Mouse (Mus musculus): ENCODE data around the gene Psenen. TPM values are rescaled to one million over a fixed set of nuclear protein-coding genes. Genes with fewer than 3 reads are reported as not detected.

Gene Psenen
- polyA plus RNA-seq, 1 experiment from 2014 or later = 104 TPM

- H3K27me3 ChIP-seq = no peaks in the 10 kb centered on the region
- ChIA-PET POLR2A (interaction anchor here (1.1 to 2.2 kb wide), 2 partner anchors 10 to 13 kb away, joined by 3 to 12 read pairs; no protein-coding TSS in a partner anchor), CTCF (interaction anchor here (0.9 to 1.4 kb wide), 2 partner anchors 9 to 97 kb away, joined by 3 to 6 read pairs; no protein-coding TSS in a partner anchor)
- no peak for TF ChIP-seq CTCF (IDR thresholded peaks at IDR 0.05)
- ATAC-seq = no peak
- in situ Hi-C loops (cut with MboI; ENCODE audit: low pct_unique_long_range_greater_than_20kb) = no loop called here
- no peak for DNase-seq (ENCODE audit: low read depth, low spot score)
Measured at GRCm38 (mm10) chr7:30572389-30572788, 9.0 kb upstream of the Psenen start.

DNA sequence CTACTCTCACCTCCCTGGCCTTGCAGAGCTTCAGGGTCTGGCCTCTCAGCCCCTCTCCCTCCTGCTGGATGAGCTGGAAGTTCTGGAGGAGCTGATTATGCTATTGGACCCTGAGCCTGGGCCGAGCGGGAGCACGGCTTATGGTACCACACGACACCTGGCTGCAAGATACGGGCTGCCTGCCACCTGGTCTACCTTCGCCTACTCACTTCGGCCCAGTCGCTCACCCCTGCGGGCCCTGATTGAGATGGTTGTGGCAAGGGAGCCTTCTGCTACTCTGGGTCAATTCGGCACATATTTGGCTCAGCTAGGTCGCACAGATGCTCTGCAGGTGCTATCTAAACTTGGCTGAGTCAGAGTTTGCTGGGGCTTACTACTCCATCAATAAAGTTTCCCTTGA lies 4.1 kb upstream of the Psenen start:
- no peak for ATAC-seq
- POLR2A ChIA-PET = interaction anchor here (1.3 to 1.7 kb wide), 2 partner anchors 9 to 13 kb away, joined by 3 to 4 read pairs; no protein-coding TSS in a partner anchor
- TF ChIP-seq CTCF (IDR thresholded peaks at IDR 0.05) = no peak
- CTCF ChIA-PET = no interaction called here
- in situ Hi-C loops (cut with MboI; ENCODE audit: low pct_unique_long_range_greater_than_20kb) = no loop called here
- no peaks in the 10 kb centered on the region for H3K27me3 ChIP-seq
- no peak for DNase-seq (ENCODE audit: low read depth, low spot score)

DNA sequence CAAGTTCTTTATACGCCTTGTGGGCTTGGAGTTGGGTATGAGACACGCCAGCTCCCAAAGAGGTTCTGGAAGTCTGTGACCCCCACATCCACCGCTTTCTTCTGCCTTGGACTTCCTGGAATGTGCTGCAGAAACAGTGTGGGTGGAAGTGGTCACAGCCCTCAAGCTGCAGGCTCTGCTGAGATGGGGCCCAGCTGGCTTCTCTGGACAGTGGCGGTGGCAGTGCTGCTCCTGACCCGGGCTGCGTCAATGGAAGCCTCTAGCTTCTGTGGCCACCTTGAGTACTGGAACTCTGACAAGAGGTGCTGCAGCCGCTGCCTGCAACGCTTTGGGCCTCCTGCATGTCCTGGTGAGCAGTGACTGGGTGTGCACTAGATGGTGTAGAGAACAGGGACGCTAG lies 2.6 kb upstream of the Psenen start:
- in situ Hi-C loops (cut with MboI; ENCODE audit: low pct_unique_long_range_greater_than_20kb) = no loop called here
- no peaks in the 10 kb centered on the region for H3K27me3 ChIP-seq
- no peak for ATAC-seq
- no peak for TF ChIP-seq CTCF (IDR thresholded peaks at IDR 0.05)
- POLR2A ChIA-PET = interaction anchor here (1.0 kb wide), 1 partner anchor 9 kb away, joined by 3 read pairs; no protein-coding TSS in a partner anchor
- CTCF ChIA-PET = no interaction called here
- DNase-seq (ENCODE audit: low read depth, low spot score) = no peak

GRCm38 (mm10) chr7:30564970-30565571 lies 1.6 kb upstream of the Psenen start, which contains the start of gene Igflr1:
TSS of gene Igflr1 (plus strand) at chr7:30565427.
- ATAC-seq (no peak), DNase-seq (ENCODE audit: low read depth, low spot score) (no peak)
- no peaks in the 10 kb centered on the region for H3K27me3 ChIP-seq
- in situ Hi-C loops (cut with MboI; ENCODE audit: low pct_unique_long_range_greater_than_20kb) = no loop called here
- ChIA-PET POLR2A (no interaction called here), CTCF (interaction anchor here (1.1 kb wide), 1 partner anchor 9 kb away, joined by 5 read pairs; no protein-coding TSS in a partner anchor)
- TF ChIP-seq CTCF (IDR thresholded peaks at IDR 0.05) = no peak

DNA sequence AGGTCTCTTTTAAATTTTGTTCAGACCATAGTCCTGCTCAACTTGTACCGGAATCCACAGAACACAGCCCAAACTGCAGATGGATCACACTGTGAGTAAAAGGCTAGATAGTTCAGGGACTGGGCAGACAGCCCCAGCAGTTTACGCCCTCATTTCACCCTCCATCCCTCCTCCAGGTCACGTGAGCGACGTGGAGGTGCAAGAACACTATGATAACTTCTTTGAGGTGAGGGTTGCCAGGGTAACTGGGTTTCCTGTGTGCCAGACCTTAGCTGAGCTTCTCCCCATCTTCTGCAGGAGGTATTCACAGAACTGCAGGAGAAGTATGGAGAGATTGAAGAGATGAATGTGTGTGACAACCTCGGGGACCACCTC lies 466 bp upstream of the Psenen start:
- no peaks in the 10 kb centered on the region for H3K27me3 ChIP-seq
- TF ChIP-seq CTCF (IDR thresholded peaks at IDR 0.05) = no peak
- CTCF ChIA-PET = interaction anchor here (1.1 to 1.5 kb wide), 2 partner anchors 10 to 25 kb away, joined by 5 read pairs; no protein-coding TSS in a partner anchor

GRCm38 (mm10) chr7:30562526-30563116 lies 806 bp downstream of the Psenen start:
- ChIA-PET POLR2A (interaction anchor here (1.1 kb wide), 1 partner anchor 10 kb away, joined by 3 read pairs; no protein-coding TSS in a partner anchor), CTCF (no interaction called here)
- H3K27me3 ChIP-seq = no peaks in the 10 kb centered on the region
- DNase-seq (ENCODE audit: low read depth, low spot score) (no peak), ATAC-seq (no peak)
- in situ Hi-C loops (cut with MboI; ENCODE audit: low pct_unique_long_range_greater_than_20kb) = no loop called here
- TF ChIP-seq CTCF (IDR thresholded peaks at IDR 0.05) = no peak

More for the DNA sequence above, 466 bp upstream of the Psenen start:
- POLR2A ChIA-PET = no interaction called here
- DNase-seq (ENCODE audit: low read depth, low spot score) (no peak), ATAC-seq (no peak)
- in situ Hi-C loops (cut with MboI; ENCODE audit: low pct_unique_long_range_greater_than_20kb) = no loop called here

DNA sequence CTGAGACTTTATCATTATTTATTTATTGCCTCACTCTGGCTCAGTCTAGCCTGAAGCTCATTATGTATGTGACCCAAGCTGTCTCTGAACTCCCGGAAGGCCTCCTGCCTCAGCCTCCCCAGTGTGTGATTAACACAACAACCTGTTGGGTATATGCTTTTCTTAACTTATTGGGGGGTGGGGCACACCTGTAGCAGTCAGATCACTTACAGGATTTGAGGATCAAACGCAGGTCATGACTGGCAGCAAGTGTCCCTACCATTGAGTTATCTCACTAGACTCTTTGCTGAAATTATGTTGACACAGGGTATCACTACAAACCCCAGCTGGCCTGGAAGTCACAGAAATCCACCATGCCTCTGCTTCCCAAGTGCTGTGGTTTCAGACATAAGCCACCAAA lies 3.1 kb downstream of the Psenen start:
- no peak for ATAC-seq
- no peaks in the 10 kb centered on the region for H3K27me3 ChIP-seq
- no peak for DNase-seq (ENCODE audit: low read depth, low spot score)
- TF ChIP-seq CTCF (IDR thresholded peaks at IDR 0.05) = no peak
- ChIA-PET CTCF (no interaction called here), POLR2A (interaction anchor here (0.5 kb wide), 1 partner anchor 203 kb away, joined by 3 read pairs; no protein-coding TSS in a partner anchor)
- in situ Hi-C loops (cut with MboI; ENCODE audit: low pct_unique_long_range_greater_than_20kb) = no loop called here

- in situ Hi-C loops (cut with MboI; ENCODE audit: low pct_unique_long_range_greater_than_20kb) = loop anchor here (10.0 kb wide), 1 partner anchor 1735 kb away; the partner anchor contains the start of gene Ech1
- ChIA-PET CTCF (no interaction called here), POLR2A (interaction anchor here (0.5 to 1.5 kb wide), 3 partner anchors 8 to 202 kb away, joined by 3 read pairs; no protein-coding TSS in a partner anchor)
- ATAC-seq (peak; percentile 83), DNase-seq (ENCODE audit: low read depth, low spot score) (peak; percentile 95)
- no peaks in the 10 kb centered on the region for H3K27me3 ChIP-seq
- TF ChIP-seq CTCF (IDR thresholded peaks at IDR 0.05) = no peak
Measured at GRCm38 (mm10) chr7:30559443-30559954, 3.9 kb downstream of the Psenen start, which contains the start of gene Lin37. TSS of gene Lin37 (minus strand) at chr7:30559838.

DNA sequence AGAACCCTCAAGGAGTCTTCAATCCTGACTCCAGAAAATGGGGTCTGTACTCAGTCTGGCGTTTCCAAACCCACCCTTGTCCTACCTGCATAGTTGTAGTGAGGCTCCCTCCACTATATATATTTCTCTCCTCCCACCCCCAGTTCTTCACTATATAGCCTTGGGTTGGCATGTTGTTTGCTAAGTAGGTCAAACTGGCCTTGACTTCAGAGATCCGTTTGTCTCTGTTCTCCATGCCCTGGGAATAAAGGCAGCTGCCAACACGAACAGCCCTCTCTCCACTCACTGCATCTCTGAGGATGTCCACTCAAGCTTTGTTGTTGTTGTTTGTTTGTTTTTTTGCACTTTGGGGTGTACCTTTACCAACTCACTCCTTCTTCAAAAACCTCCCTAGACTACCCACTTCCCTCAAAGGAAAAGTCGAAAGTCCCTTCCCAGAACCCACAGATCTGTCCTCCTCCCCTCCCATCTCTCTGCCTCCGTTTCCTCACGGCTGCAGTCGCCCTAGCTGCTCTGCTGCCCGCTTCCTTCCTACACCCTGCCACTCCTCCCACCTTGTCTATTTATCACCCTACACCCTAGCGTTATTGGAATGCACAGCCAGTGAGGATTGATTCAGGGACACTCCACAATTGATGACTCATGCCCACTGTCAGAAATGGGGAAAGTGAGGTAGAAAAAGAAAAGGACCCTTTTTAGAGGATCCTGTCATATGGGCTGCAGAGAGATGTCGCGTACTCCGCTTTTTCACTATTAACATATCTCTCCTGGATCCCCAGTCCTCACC lies 4.6 kb downstream of the Psenen start:
- ATAC-seq = no peak
- no peak for TF ChIP-seq CTCF (IDR thresholded peaks at IDR 0.05)
- DNase-seq (ENCODE audit: low read depth, low spot score) = no peak
- POLR2A ChIA-PET = interaction anchor here (1.1 to 1.5 kb wide), 2 partner anchors 9 to 19 kb away, joined by 3 read pairs; no protein-coding TSS in a partner anchor
- in situ Hi-C loops (cut with MboI; ENCODE audit: low pct_unique_long_range_greater_than_20kb) = loop anchor here (10.0 kb wide), 1 partner anchor 1734 kb away; the partner anchor contains the start of gene Ech1
- no peaks in the 10 kb centered on the region for H3K27me3 ChIP-seq
- CTCF ChIA-PET = no interaction called here
